Mouse (Mus musculus) intestine, embryonic 16.5 days (tissue): Measurements from ENCODE around the gene Gm11639. TPM values are rescaled to one million over a fixed set of nuclear protein-coding genes. Genes with fewer than 3 reads are reported as not detected.

Experiments
- ATAC-seq: fragments of 200-750 bp; cut with Nextera tagmentation; 2 replicates; pipeline ENCODE4 v1.8.0; 2017; ENCODE audit warnings: moderate TSS enrichment, moderate library complexity
- H3K27ac ChIP-seq: fragments of 300-500 bp; sonication (generic); 2 replicates; pipeline ENCODE4 v1.5.1; 2014; ENCODE audit warnings: mild to moderate bottlenecking, low read length
- H3K27me3 ChIP-seq: fragments of 300-500 bp; sonication (generic); replicated peaks from 2 replicates; pipeline ENCODE4 v1.6.1; 2014; ENCODE audit warnings: low read length, control low read depth, mixed read lengths; ENCODE audit not compliant: control insufficient read depth, insufficient read depth
- H3K36me3 ChIP-seq: fragments of 300-500 bp; sonication (generic); 2 replicates; pipeline ENCODE4 v1.6.1; 2014; ENCODE audit warnings: low read length, control low read depth; ENCODE audit not compliant: control insufficient read depth, insufficient read depth
- H3K4me1 ChIP-seq: fragments of 300-500 bp; sonication (generic); 2 replicates; pipeline ENCODE4 v1.6.1; 2014; ENCODE audit warnings: low read length, control low read depth, mixed read lengths; ENCODE audit not compliant: control insufficient read depth, insufficient read depth
- H3K4me2 ChIP-seq: fragments of 300-500 bp; sonication (generic); 2 replicates; pipeline ENCODE4 v1.6.1; 2014; ENCODE audit warnings: low read depth, low read length, control low read depth
- H3K4me3 ChIP-seq: fragments of 300-500 bp; sonication (generic); 2 replicates; pipeline ENCODE4 v1.5.1; 2014; ENCODE audit warnings: mild to moderate bottlenecking, low read length
- H3K9ac ChIP-seq: fragments of 300-500 bp; sonication (generic); 2 replicates; pipeline ENCODE4 v1.6.1; 2014; ENCODE audit warnings: low read depth, low read length
- H3K9me3 ChIP-seq: fragments of 300-500 bp; sonication (generic); 2 replicates; pipeline ENCODE4 v1.6.1; 2016; ENCODE audit warnings: low read length, control low read depth; ENCODE audit not compliant: control insufficient read depth
- WGBS: fragments of 180-500 bp; shearing (Covaris S2); extraction: QIAGEN DNeasy Blood & Tissue Kit; methylation state at CpG from one replicate; pipeline ENCODE4 v1.1.7; 2014; 5-methylcytosine and 5-hydroxymethylcytosine counted together
- polyA plus RNA-seq: library from polyadenylated mRNA; unstranded; fragments of >200 nt; fragmentation: Nextera tagmentation; extraction: Ambion mirVana; gene quantifications from 2 replicates; pipeline ENCODE4 v1.2.1, GENCODE M21; 2015

Gm11639 gene
- polyA plus RNA-seq, 1 experiment from 2014 or later, result 0.02 TPM

DNA sequence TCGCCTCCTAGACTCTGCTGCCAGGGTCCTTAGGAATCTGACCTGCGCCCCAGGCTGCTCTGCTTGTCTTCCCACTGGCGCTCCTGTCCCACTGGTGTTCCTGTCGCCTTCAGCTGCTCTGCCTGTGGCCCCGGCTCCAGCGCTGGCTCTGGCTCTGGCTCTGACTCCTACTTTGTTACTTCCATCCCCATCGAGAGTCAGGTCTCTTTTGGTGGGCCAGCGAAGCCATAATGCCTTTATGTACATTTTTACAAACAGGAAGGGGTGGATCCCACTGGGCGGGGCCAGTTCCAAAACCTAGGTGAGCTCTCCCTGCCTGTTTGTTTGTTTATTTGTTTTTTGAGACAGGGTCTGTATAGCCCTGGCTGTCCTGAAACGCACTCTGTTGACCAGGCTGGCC is 481.3 kb downstream of the Gm11639 start:
- Histone ChIP-seq H3K4me1 (no peaks in the 10 kb centered on the region), H3K9me3 (peaks cover 15% of the 10 kb centered on the region; the same call in 1 of the 2 replicates), H3K4me3 (no peak overlapping the region), H3K9ac (no peak overlapping the region), H3K4me2 (no peak overlapping the region), H3K27me3 (no peaks in the 10 kb centered on the region), H3K36me3 (no peaks in the 10 kb centered on the region), H3K27ac (no peak overlapping the region)
- WGBS, result 89% methylated on average over 10 of the region's 10 CpGs
- no peak for ATAC-seq

Other genes starting within 250 kb of the Gm11639 start
- gene Kansl1, start 216.8 kb upstream of the Gm11639 start, polyA plus RNA-seq, result 13.7 and 14.4 TPM in 2 replicates
- 20.5 and 24.4 TPM in 2 replicates for gene Cdc27, start 135.1 kb upstream of the Gm11639 start, polyA plus RNA-seq
- gene Myl4, start 135.0 kb upstream of the Gm11639 start, polyA plus RNA-seq, result 4.7 and 6.3 TPM in 2 replicates
- 4.9 and 5.5 TPM in 2 replicates for gene Itgb3, start 77.7 kb upstream of the Gm11639 start, polyA plus RNA-seq